Mouse (Mus musculus) heart, postnatal 10 days (tissue): ENCODE data around the gene Myof. TPM values are rescaled to one million over a fixed set of nuclear protein-coding genes. Genes with fewer than 3 reads are reported as not detected.

Experiments used
- DNase-seq, 2 experiments: peaks; one replicate each; pipeline ENCODE4 v3.0.0; 2021
- intact Hi-C: fragments of 180-260 bp; cut with DNase I; formaldehyde crosslinking; loops from one replicate; pipeline ENCODE4 v1.15.1; 2025
- total RNA-seq, 2 experiments: library from RNA; stranded (reverse); gene quantifications; 2 replicates each; pipeline ENCODE4 v1.2.3; 2021

Gene Myof
- total RNA-seq, 2 experiments from 2014 or later = 14.9 to 15.7 TPM

DNA sequence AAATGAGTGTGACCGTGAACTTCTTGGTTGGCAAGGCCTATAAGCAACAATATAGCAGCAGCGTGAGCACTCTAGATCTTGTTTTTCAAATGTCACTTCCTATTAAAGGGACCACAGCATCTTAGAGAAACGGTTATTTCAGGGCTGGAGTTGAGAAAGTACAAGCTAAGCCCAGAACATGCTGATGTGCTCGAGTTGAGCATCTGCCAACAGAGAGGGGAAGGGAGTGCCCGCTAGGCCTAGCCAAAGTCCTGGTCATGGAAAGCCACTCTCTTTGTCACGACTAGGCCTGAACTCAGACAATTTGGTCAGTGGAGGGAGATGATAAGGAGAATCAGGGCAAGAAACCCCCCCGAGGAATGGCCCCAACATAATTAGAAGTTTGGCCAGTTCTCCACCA lies 86.1 kb downstream of the Myof start:
- DNase-seq = peak; percentile 69 to 72
- intact Hi-C loops = loop anchor here (5.0 kb wide), 2 partner anchors 245 to 395 kb away; no protein-coding TSS in a partner anchor

DNA sequence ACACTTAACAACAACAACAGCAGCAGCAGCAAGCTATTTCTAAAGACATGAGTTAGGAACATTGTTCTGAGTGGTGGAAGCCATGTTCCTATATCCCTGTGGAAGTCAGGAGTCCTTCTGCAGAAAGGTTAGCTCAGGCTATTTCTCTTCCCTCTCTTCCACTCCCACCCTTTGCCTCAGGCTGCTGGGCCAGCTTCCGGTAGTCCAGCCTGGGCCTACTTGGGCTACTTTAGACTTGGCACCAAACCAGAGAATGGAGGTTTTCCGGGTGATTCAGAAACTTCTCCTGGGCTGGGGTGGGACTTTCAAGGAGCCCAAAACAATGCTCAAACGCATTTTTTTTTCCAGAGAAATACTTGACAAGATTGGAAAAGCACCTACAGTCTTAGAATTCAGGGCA lies 87.4 kb downstream of the Myof start:
- intact Hi-C loops = loop anchor here (5.0 kb wide), 2 partner anchors 246 to 396 kb away; no protein-coding TSS in a partner anchor
- DNase-seq = peak; percentile 5 to 15

DNA sequence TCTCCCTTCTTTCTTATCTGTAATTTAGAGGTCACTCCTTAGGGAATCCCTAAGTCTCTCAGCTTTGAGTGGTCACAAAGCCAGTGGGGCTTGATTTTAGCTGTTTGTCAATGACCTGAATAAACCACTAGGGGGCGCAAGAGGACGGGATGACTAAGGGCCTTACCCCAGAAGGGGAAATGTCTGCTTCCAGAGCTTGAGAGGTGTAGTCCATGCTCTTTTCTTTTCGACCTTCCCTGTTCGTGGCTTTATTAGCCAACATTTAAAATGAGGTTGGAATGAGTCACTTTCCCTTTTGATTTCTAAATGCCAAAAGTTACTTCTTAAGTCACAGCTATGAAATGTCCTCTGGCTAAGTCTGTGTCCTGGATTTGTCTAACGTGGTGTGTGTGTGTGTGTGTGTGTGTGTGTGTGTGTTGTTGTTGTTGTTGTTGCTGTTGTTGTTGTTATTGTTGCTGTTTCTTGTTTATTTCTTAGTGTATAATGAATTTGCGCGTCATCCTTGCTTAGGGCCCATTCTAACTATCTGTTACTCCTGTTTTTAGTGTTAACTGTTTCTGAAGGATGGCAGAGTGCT lies 87.9 kb downstream of the Myof start:
- intact Hi-C loops = loop anchor here (1.0 to 5.0 kb wide), 4 partner anchors 88 to 397 kb away; partner anchors contain the start of gene Myof
- peak; percentile 85 to 92 for DNase-seq

DNA sequence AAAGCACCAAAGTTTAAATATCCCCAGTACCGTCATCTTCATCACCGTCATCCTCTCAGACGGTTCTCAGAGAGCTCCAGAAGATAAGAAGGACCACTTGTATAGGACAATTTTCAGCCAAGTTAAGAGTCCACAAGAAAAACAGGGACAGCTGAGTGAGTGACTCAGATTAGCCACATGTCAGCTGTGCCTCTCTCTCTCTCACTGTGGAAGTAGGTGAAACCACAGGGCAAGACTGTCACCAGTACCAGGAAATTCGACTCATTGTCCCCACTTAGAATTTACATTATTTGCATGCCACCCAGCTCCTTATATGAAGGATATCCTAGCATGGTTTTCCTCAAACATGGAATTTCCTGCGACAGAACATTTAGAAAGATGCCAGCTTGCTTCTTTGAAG lies 88.6 kb downstream of the Myof start:
- no peak for DNase-seq
- intact Hi-C loops = loop anchor here (1.0 to 5.0 kb wide), 4 partner anchors 89 to 398 kb away; partner anchors contain the start of gene Myof

DNA sequence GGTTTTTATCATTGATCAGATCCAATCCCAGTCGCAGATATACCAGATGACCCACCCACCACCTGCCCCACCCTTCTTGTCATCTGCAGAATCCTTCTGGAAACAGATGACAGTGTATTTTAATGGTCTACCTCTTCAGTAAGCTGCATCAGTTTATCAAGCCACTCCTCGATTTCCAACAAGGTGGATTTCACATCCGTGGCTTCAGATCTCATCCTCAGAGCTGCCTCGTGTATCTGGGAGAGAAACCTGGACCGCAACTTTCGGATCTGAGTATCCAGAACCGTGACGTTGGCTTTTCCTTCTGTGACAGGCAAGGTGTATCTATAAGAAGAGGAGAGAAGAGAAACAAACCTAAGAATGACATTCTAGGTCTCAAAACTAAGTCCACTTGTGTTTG lies 89.1 kb downstream of the Myof start:
- no peak for DNase-seq
- intact Hi-C loops = no loop called here

DNA sequence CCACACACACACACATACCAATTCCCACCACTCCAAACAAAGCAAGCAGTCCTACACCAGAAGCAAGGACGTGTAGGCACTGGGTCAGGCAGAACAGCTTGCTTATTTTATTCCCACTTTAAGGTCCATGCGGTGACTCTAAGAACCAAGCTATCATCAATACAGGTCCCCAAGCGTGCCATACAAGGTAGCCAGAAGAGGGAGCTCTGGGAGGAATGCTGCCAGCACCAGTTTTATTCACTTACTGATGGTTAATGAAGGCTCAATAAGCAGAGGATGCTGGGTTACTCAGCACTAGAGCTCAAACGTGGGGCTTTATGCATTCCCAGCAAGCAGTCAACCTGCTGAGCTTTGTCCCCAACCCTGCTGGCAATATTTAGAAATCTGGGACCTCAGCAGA lies 96.7 kb downstream of the Myof start:
- DNase-seq = no peak
- intact Hi-C loops = no loop called here

DNA sequence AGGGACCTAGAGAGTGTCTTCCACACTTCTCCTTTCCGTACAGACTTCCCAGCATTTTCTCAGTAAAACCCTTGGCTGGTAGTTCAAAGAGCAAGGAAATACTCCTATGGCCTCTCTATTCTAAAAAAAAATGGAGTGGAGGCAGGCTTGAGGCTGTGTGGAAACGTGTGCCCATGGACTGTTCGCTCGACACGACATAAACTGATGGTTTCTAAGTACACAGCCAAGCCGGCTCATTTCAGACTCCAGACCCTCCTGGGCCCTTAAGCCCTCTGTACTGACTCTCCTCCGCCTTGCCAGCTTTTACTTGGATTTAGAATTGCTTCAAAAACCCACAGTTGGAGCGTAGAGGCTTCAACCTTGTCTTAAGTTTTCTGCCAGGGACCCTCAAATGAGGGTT lies 97.3 kb downstream of the Myof start:
- intact Hi-C loops = no loop called here
- no peak for DNase-seq

DNA sequence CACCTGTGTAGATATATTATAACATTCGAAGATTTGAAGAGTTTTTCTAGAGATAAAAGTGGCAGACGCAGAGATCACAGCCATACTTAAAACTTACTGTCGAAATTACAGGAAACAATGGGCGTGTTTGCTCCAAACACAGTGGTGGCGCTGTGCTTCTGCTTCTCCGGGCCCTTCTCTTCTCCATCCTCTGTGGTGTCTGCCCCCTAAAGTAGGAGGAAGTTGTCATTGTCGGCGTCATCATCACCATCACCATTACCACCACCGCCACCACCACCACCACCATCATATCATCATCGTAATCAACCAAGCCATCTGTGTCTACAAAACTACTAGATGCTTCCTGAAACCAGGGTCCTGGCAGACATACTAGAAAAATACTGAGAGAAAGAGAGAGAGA lies 104.2 kb downstream of the Myof start:
- DNase-seq = no peak
- intact Hi-C loops = loop anchor here (5.0 kb wide), 2 partner anchors 337 to 372 kb away; no protein-coding TSS in a partner anchor

DNA sequence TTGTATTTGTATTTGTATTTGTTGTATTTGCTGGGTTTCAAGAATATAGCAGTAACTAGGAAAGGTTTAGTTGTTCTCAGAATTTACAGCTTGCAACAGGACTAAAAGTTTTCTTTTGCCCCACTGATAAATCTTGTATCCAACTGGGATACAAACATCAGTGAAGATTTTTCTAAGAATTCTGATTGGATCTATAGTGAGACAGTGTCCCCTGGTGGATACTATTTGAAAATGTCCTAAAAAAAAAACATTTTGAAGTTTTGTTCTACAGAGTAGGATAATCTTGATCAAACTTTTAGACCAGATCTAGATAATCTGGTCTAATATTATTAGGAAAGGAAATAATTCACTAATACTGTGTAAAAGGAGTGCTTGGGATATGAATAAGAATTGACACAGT lies 106.3 kb downstream of the Myof start:
- intact Hi-C loops = loop anchor here (1.0 to 5.0 kb wide), 3 partner anchors 233 to 370 kb away; no protein-coding TSS in a partner anchor
- DNase-seq = no peak

DNA sequence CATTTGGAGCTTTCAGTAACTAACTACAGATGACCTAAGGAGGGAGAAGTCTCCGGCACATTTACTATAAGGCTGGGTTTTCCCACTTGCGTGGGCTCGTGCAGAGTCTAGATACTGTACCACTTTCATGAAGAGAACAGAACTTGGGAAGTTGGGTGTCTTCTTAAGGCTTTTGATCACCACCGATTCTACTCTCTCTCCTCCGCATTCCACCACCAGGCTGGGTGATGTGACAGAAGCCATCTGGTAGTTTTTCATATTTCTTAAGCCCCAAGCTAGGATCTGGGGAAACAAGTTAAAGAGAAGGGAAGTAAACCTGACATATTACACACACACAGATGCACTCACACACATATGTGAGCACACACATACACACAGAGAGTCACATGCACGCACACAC lies 108.7 kb downstream of the Myof start:
- intact Hi-C loops = loop anchor here (5.0 kb wide), 2 partner anchors 332 to 367 kb away; no protein-coding TSS in a partner anchor
- no peak for DNase-seq

DNA sequence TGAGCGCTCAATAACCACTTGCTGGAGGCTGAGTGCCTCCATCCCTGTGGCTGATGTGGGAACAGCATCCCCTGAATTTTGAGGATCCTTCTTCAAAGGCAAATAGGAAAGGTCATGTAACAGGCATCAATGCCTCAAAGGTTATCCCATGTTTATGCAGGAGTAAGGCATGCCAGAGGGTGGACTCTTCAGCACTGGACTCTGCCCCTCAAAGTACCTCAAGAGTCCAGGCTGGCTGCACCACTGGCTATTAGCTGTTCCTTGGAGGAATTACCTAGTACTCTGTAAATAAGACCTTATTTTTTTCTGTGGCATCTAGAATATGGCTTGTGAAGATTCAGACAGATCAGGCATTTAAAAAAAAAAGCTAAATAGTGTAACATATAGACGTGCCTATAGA lies 111.2 kb downstream of the Myof start:
- no peak for DNase-seq
- intact Hi-C loops = no loop called here

DNA sequence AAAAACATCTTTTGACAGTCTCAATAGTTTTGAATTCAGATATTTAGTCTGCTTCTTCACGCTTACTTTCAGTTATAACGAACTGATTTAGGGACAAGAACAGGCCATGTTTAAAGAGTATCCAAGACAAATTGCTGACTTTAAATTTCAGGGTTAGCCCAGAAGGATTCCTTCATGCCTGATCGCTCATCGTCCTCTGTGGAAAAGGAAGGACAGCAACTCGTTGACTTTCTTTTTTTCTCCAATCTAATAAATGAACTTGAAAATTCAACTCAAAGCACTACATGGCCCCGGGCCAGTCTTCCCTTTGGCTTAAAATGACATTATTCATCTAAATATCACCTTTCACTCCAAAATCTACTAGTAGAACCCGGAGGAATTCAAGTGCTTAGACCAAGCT lies 115.5 kb downstream of the Myof start:
- intact Hi-C loops = no loop called here
- DNase-seq = no peak

DNA sequence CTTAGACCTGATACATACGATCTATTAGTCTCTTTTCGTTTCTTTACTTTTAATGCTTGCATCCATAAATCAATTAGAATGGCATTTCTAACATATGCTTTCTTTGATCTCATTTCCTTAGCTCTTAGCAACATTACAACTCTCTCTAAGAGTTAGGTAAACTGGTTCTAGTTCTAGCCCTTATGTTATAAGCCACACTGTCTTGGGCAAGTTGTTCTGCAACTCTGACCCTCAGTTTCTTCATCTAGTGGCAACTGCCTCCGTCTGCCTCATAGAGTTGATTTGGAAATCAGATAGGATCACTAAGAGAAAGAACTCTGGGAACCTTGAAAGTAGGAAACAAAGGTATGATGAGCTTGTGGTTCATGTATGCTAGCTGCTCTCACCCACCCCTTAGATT lies 118.1 kb downstream of the Myof start:
- no peak for DNase-seq
- intact Hi-C loops = no loop called here

DNA sequence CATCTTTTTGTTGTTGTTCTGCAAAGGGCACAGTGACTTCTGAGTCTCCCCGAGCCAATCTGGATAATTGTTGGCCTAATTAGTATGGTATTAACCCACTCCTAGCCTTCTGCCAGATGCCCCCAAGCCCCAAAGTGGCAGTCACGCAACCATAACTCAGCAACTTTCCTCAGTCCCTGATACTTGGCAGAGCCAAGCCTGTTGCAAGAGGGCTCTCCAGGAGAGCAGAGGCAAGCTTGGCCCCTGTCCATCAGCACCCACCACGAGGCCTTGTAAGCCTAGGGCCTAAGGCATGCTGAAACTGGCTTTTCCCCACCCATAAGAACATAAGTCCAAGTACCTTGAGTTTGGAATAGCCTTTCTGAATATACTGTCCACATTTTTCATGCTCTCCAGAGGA lies 119.1 kb downstream of the Myof start:
- intact Hi-C loops = no loop called here

DNA sequence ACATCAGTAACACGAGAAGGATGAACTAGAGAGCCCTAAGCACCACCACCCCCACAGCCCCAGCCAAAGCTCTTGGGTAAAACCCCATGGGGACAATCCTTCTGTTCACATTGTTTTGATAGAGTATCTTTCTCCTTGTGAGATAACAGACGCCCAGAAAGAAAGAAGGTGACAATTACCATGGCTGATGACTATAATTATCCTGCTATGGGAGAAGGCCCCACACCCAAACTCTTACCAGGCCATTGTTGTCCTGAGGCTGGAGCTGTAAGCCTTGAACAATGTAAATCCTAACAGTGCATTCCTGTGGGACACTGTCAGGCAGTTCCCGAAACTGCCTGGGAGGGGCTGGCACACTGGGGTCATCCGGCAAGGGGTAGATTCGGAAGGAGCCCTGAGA lies 122.3 kb downstream of the Myof start:
- no peak for DNase-seq
- intact Hi-C loops = no loop called here

More for the DNA sequence above, 119.1 kb downstream of the Myof start:
- DNase-seq = no peak

DNA sequence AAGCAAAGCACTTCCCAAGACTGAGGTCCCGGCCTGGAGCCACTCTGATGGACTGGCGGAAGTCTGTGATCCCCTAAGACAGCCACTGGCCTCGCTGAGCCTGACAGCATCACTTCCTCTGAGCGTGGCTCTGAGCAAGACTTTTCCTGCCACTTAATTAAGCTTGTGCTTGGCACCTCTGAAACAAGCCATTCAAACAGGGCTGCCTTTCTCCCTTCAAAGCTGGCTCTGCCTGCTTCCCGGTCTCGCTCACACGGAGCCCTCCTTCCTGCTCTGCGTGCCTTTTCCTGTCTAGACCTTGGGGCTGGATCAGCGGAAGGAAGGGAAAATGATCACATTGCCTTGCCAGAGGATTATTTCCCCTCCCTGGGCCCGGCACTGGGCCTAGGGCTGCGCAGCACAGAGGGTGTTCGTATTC lies 124.9 kb downstream of the Myof start:
- peak; percentile 32 to 37 for DNase-seq
- intact Hi-C loops = no loop called here

DNA sequence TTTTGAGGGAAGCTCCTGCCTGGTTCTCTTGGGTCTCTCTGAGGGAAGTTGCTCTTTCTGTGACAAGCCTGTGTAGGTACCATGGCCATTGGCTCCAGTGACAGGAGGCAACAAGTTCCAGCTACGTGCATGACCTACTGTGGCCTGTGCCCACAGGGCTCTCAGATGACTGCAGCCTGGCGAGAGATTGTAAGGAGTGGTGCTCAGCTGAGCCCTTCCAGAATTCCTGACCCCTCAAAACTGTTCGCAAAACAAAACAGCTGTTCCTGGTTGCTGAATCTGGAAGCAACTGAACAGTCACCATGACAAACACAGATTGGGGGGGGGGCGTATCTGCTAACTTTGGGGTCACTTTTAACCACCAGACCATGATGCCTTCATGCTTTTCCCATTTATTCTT lies 129.1 kb downstream of the Myof start:
- intact Hi-C loops = no loop called here
- DNase-seq = no peak

DNA sequence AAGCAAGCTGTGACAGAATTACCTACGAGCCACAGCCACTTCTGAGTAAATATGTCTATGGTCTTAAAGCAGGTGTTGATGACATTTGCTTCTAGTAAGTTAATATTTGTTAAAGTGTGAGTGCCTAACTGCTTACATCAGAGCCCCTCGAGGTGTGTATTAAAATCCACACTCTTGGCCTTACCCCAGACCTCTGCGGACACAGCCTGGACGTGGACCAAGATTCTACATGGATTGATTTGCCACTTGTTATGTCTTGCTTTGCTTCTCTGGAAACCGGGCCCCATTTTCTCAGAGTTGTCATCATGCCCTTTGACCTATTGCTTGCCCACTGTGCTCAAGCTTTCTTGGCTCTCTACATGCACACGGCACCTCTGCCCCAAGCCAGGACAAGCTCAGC lies 130.9 kb downstream of the Myof start:
- DNase-seq = no peak
- intact Hi-C loops = no loop called here

DNA sequence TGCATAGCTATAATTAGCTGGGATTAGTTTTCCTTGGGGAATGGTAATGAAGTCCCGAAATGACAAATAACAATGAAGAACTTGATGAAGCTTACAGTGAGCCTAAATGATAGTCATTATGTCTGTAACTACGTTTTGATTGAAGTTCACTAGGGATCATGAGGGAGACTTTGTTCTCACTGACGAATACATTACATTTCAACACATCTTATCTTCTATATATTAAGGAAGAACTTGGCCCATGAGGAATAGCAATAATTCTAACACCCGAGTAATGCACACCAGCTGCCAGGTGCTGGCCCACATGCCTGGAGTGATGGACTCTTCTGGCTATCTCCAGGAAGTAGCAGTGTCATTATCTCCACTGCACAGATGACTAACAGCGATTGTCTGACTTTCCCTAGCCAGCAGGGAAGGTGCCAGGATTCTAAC lies 133.5 kb downstream of the Myof start:
- intact Hi-C loops = no loop called here
- DNase-seq = peak in 1 of 2 experiments; percentile 5

DNA sequence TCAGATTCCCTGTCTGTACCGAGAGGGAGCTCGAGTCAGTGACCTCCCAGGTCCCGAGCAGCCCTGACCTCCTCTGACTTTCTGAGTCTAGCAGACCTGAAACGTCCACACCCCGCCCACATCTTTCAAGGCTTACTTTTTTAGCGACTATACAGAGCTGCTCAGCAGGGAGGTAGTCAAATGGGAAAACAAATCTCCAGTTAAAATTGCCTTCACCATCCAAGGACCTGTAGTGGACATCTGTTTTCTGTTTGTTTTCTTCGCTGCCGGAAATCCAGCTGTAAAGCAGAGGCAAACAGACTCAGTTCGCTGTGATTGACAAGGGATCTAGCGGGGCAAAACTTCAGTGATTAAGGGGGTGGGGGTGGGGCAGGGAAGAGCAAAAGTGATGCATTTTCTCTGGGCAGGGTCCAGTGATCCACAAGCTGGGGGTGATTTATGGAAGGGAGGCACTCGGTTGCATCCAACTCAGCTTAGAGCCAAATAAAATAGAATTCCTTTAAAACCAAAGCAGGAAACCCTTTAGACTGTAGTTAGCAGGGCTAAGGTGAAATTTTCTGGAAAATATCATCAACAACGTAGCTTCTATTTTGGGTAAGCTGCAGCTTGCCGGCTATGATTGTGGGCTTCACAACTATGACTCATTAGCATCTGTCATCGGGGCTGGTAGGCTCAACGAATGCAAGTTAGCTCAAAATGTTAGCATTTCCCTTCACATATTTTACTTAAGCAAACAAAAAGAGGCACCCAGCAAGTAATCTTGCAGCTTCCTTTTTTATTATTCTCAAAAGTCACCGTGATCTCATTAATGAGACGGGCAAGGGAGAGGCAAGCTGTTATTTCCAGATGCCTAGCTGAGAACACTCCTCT lies 135.7 kb downstream of the Myof start:
- intact Hi-C loops = no loop called here
- DNase-seq = peak; percentile 11 to 27

DNA sequence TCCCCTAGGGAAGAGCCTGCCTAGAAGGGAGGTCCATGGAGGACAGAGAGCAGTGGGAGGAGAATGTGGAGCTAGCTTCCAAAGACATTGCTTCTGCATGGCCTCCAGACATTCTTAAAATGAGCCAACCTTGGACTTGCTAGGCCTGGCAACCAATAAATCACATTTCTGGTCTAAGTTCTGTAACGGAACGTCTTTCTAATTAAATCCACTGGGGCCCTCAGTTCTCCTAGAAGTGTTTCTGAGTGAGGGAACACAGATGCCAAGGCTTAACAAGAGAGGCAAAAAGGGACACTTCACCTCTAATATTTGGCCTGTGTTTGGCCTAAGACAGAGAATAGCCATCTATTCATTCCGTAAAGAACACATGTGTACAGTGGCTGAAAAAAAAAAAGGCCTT lies 136.5 kb downstream of the Myof start:
- intact Hi-C loops = no loop called here
- DNase-seq = no peak

DNA sequence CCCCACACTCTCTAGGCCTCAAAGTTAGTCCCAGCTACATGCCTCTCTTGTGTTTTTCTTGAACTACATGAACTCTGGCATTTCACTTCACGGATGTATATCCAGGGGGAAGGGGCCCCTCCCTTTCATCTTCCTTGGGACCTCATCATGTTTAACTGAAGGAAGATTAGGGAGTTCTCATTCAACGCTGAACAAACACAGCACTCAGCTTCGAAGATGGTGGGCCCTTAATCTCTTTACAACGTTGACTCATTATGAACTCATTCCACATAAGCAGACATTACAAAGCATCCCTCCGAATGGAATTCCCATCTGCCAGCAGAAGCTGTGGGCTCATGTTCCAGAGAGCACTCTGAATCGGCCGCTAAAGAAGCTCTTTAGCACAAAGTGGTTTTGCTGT lies 147.3 kb downstream of the Myof start:
- DNase-seq = no peak
- intact Hi-C loops = no loop called here
